Mouse (Mus musculus): ENCODE data around the gene 4930568D16Rik. TPM values are rescaled to one million over a fixed set of nuclear protein-coding genes. Genes with fewer than 3 reads are reported as not detected.

The 4930568D16Rik gene
- total RNA-seq, 2 experiments from 2014 or later = not detected

GRCm38 (mm10) chr2:35345984-35346383 lies 21.5 kb downstream of the 4930568D16Rik start:
- DNase-seq (ENCODE audit: low spot score in 2 of 2) = no peak

DNA sequence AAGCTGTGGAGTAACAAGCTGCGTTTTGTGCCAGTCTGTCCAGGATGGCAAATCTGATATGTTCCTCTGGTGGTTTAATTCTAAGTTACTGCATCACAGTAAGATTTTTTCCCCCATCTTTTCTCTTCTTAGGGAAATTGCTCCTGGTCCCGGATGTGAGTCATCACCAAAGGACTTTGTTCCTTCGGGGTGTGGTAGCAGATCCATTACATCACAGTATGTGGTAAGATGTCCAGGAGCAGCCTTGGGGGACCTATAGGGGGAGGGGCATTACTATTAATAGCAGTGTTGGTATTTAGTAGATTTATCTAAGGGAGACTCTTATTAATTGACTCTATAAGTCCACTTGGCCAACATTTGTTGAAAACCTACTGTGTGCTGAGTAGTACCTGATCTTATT lies 24.9 kb downstream of the 4930568D16Rik start:
- DNase-seq (ENCODE audit: low spot score in 2 of 2) = no peak

DNA sequence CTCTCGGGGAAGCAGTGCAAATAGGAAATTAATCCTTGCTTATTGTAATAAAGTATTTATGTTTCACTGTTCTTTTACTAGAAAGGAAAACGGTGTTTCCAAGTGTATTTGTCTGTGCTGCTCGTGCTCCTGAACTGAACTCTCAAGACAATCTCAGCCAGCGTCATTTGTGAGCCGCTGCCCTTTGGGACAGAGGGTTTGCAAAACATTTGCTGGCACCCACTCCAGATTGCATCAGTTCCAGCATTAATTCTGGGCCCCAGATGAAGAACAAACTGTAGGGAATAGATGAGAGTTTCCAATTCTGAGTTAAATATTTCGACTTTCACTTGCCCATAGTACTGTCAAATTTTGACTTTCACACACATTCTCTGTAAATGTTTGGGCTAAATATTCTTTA lies 28.8 kb downstream of the 4930568D16Rik start:
- DNase-seq (ENCODE audit: low spot score in 2 of 2) = no peak

GRCm38 (mm10) chr2:35338036-35338435 lies 29.5 kb downstream of the 4930568D16Rik start:
- DNase-seq (ENCODE audit: low spot score in 2 of 2) = no peak

- no peak for DNase-seq (ENCODE audit: low spot score in 2 of 2)
Measured at GRCm38 (mm10) chr2:35337419-35337818, 30.1 kb downstream of the 4930568D16Rik start.

DNA sequence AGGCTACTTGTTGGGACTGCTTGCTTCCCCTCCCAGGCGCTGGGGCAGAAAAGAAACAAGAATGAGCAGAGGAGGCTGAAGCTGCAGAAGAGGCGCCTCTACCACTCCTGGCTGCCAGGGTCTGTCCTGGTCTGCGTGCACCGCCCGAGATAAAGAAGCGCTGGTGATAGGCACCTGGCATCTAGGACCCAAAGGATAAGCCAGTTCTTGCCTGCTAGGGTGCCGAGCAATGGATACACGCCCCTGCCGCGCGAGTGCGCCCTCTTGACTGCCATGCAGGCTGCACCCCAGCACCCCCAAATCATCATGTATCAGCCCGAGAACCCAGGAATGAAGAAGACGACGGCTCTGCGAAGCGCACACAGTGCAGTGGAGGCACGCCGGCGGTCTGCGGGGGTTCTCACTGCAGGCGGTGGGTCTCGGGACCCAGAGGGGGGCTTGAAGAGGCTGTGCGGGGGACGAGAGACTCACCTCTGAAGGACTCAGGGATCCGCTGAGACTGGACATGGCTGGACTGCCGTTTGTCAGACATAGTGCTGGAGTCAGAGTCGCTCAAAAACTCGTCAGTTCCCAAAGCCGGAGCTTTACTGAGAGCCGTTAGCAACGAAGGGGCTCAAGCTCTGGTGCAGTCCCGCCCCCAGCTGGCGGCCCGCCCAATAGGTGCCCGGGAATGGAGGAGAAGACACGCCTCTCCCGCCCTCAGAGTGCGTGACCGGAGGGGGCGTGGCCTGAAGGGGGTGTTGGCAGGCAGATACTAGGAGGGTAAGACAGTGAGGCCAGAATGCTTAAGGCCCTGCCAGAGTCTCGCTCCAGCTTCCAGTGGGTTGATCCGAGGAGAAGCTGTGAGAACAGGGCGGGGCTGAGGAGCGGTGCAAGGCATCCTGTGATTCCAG lies 30.9 kb downstream of the 4930568D16Rik start, which contains the start of gene Stom:
Stom (minus strand) TSS at position 589 of the 893 bp plus-strand sequence.
- peak; percentile 94 to 97 for DNase-seq (ENCODE audit: low spot score in 2 of 2)

DNA sequence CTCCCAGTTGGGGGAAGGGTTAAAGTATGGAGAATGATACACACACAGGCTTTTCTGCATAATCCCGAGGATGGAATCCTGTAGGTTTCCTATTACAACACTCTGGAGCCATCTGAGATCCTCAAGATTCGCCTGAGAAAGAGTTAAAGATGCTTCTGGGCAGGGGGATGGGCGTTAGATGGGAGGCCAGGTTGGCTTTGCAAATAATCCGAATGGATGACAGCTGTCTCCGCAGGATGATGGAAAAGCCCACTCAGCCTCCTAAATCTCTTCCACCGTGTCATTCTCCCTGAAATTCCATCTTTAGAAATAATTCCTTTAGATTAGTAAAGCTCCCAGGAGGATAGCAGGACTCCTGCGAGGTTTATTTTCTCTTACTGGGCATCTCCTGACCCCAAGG lies 31.9 kb downstream of the 4930568D16Rik start:
- DNase-seq (ENCODE audit: low spot score in 2 of 2) = no peak

GRCm38 (mm10) chr2:35333670-35334069 lies 33.9 kb downstream of the 4930568D16Rik start:
- no peak for DNase-seq (ENCODE audit: low spot score in 2 of 2)

GRCm38 (mm10) chr2:35331205-35331604 lies 36.3 kb downstream of the 4930568D16Rik start:
- DNase-seq (ENCODE audit: low spot score in 2 of 2) = no peak

- no peak for DNase-seq (ENCODE audit: low spot score in 2 of 2)
Measured at GRCm38 (mm10) chr2:35329061-35329460, 38.5 kb downstream of the 4930568D16Rik start.

DNA sequence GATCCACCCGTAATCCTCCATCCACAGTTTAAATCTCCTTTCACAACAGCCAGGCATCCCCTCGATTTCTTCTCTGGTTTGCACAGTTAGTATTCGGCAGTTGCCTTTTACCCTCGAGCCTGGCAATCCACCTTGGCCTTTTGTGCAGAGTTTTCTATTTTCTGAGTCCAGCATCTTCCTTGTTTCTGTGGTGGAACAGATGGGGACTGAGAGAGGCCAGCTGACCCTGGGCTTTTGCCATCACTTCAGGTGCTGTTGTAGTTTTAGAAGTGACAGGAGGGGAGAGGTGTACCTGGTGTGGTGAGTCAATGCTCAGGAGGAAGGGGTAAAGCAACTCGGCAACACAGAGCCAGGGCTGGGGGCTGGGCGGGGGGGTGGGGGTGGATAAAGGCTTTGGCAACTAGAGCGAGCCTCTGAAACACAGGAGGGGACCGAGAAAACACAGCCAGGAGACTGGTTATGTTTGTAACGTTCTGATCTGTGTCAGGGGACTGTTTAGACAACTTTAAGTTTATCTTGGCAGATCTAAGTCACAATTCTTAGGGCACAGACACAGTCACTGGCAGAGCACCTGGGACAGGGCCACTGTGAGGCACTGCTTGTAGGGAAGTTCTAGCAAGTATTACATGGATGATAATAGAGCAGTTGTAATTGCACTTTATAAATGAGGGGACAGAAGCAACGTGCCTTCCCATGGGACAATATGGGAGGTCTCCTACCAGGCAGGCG lies 39.3 kb downstream of the 4930568D16Rik start:
- DNase-seq (ENCODE audit: low spot score in 2 of 2) = no peak

- DNase-seq (ENCODE audit: low spot score in 2 of 2) = no peak
Measured at GRCm38 (mm10) chr2:35327583-35327982, 39.9 kb downstream of the 4930568D16Rik start.

DNA sequence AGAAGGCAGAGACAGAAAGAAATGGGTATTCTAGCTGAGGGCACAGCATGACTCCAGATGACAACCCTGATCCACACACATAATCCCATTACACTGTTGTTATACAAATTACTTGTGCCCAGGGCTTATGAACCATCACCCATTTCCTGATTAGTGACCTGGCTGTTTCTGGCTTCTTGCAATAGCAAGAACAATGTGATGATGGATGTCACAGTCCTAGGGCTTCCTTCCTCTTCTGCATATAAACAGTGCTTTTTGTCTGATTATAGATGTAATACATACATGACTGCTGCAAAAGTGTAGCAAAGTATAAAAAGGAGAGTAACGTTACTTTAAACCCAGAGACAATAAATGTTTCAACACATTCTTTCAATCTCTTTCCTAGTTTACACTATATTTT lies 40.6 kb downstream of the 4930568D16Rik start:
- DNase-seq (ENCODE audit: low spot score in 2 of 2) = no peak

GRCm38 (mm10) chr2:35325930-35326329 lies 41.6 kb downstream of the 4930568D16Rik start:
- no peak for DNase-seq (ENCODE audit: low spot score in 2 of 2)

DNA sequence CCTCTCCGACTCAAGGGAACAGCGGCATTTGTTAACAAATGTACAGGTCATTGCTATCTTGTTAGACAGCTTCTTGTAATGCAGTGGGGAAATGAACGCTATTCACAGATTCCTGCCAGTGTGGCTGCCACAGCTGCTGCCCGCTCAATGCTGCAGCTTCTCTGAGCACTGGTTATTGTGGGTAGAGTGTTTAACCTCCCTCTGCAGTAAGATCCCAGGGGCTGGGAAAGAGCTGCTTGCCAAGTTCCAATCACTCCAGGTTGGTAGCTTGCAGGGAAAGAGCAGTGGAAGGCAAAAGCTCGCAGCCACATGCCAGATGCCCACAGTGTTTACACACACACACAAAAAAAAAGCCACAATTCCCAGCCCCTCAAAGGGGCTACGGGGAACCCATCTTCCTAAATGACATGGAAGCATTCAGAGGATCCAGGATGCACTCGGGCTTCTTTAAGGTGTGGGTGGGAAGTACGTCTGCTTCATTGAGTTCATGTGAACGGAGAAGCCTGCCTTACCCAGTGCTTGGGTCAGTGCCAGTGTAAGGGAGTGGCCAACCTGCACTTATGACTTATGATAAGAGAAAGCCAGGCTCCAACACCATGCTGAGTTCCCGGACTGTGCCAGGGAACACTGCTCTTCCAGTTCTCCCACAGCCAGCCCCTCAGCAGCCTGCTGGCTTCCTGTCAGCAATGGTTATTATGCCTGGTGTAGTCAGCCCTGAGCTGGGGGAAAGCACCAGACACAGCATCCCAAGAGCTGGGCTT lies 44.9 kb downstream of the 4930568D16Rik start:
- DNase-seq (ENCODE audit: low spot score in 2 of 2) = peak; percentile 13 to 42

GRCm38 (mm10) chr2:35320399-35320798 lies 47.1 kb downstream of the 4930568D16Rik start:
- no peak for DNase-seq (ENCODE audit: low spot score in 2 of 2)

- DNase-seq (ENCODE audit: low spot score in 2 of 2) = no peak
Measured at GRCm38 (mm10) chr2:35318405-35318804, 49.1 kb downstream of the 4930568D16Rik start.

- no peak for DNase-seq (ENCODE audit: low spot score in 2 of 2)
Measured at GRCm38 (mm10) chr2:35317604-35318003, 49.9 kb downstream of the 4930568D16Rik start.

DNA sequence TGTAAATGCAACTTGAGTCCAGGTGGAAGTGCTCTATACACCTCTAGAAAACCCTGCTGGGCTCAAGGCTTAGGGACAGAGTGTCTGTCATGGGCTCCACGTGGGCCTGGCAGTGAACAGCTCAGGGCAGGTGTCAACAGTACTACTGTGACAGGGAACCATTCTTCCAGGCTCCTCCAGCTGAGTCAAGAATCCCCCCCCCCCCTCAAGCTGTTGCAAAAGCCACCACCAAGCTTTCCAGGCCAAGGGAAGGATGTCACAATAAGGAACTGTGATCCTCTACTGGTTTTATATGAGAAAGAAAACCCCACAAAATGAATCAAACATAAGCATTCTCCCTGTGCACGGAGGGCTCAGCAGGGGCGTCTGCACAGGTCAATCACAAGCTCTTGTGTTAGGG lies 53.2 kb downstream of the 4930568D16Rik start:
- DNase-seq (ENCODE audit: low spot score in 2 of 2) = no peak

- DNase-seq (ENCODE audit: low spot score in 2 of 2) = no peak
Measured at GRCm38 (mm10) chr2:35309906-35310493, 57.5 kb downstream of the 4930568D16Rik start.

GRCm38 (mm10) chr2:35308166-35308565 lies 59.4 kb downstream of the 4930568D16Rik start:
- DNase-seq (ENCODE audit: low spot score in 2 of 2) = no peak

Measured in layer of hippocampus, postnatal 14 days (tissue).